Mouse (Mus musculus) liver, embryonic 14.5 days (tissue): ENCODE measurements at regions not wholly inside any gene's neighbourhood (a gene's known extent, or its start where the extent isn't known, plus 50 kb on each side); places are given as distances from the start of the nearest gene placed in this dataset.

Experiments used
- CTCF ChIP-seq: IDR thresholded peaks from 2 replicates; pipeline ENCODE4 v1.5.1; 2016; ENCODE audit warnings: antibody characterized with exemption, low read depth, control low read depth
- EP300 ChIP-seq: IDR thresholded peaks from 2 replicates; pipeline ENCODE4 v1.6.1; 2016; ENCODE audit warnings: antibody characterized with exemption, low read depth

- TF ChIP-seq CTCF (no peak), EP300 (no peak)
Observed at GRCm38 (mm10) chr17:62330226-62330625, 550.9 kb downstream of the Efna5 start.
